Mouse (Mus musculus) stomach, embryonic 15.5 days (tissue): ENCODE measurements around the gene Olfr1423. TPM values are rescaled to one million over a fixed set of nuclear protein-coding genes. Genes with fewer than 3 reads are reported as not detected.
A peak's percentile ranks its signal among the peaks of the same experiment; 100 is the strongest.

Experiments
- ATAC-seq: fragments of 200-750 bp; cut with Nextera tagmentation; 2 replicates; pipeline ENCODE4 v1.8.0; 2017; ENCODE audit warnings: low read depth, moderate number of reproducible peaks, moderate TSS enrichment; ENCODE audit not compliant: insufficient read depth, low FRiP score
- H3K27ac ChIP-seq: fragments of 300-500 bp; sonication (generic); 2 replicates; pipeline ENCODE4 v1.5.1; 2015; ENCODE audit warnings: mild to moderate bottlenecking, inconsistent platforms
- H3K27me3 ChIP-seq: fragments of 300-500 bp; sonication (generic); replicated peaks from 2 replicates; pipeline ENCODE4 v1.6.1; 2015; ENCODE audit warnings: inconsistent platforms
- H3K36me3 ChIP-seq: fragments of 300-500 bp; sonication (generic); 2 replicates; pipeline ENCODE4 v1.6.1; 2015; ENCODE audit warnings: inconsistent platforms
- H3K4me1 ChIP-seq: fragments of 300-500 bp; sonication (generic); 2 replicates; pipeline ENCODE4 v1.6.1; 2015; ENCODE audit warnings: inconsistent platforms
- H3K4me2 ChIP-seq: fragments of 300-500 bp; sonication (generic); 2 replicates; pipeline ENCODE4 v1.6.1; 2015; ENCODE audit warnings: mild to moderate bottlenecking, inconsistent platforms
- H3K4me3 ChIP-seq: fragments of 300-500 bp; sonication (generic); replicated peaks from 2 replicates; pipeline ENCODE4 v1.5.1; 2015; ENCODE audit warnings: inconsistent platforms
- H3K9ac ChIP-seq: fragments of 300-500 bp; sonication (generic); 2 replicates; pipeline ENCODE4 v1.6.1; 2015; ENCODE audit warnings: inconsistent platforms
- H3K9me3 ChIP-seq: fragments of 300-500 bp; sonication (generic); 2 replicates; pipeline ENCODE4 v1.6.1; 2016; ENCODE audit warnings: inconsistent platforms
- WGBS: fragments of 180-500 bp; shearing (Covaris S2); methylation state at CpG from one replicate; pipeline ENCODE4 v1.1.7; 2015; 5-methylcytosine and 5-hydroxymethylcytosine counted together
- polyA plus RNA-seq: library from polyadenylated mRNA; unstranded; fragments of >200 nt; fragmentation: Nextera tagmentation; extraction: Ambion mirVana; gene quantifications from 2 replicates; pipeline ENCODE4 v1.2.1, GENCODE M21; 2015

The Olfr1423 gene
- polyA plus RNA-seq, 1 experiment from 2014 or later: not detected

- no peaks in the 10 kb centered on the region for H3K36me3 ChIP-seq
- peak overlapping the region; percentile 75 for H3K4me2 ChIP-seq
- H3K4me1 ChIP-seq: peaks cover 6% of the 10 kb centered on the region; the same call in 1 of the 2 replicates
- no peaks in the 10 kb centered on the region for H3K9me3 ChIP-seq
- no peak overlapping the region; the same call in 1 of the 2 replicates for H3K9ac ChIP-seq
- peak overlapping the region; percentile 69 for H3K4me3 ChIP-seq
- H3K27ac ChIP-seq: no peak overlapping the region
- WGBS: under 1% methylated on average over 10 of the region's 10 CpGs
- no peaks in the 10 kb centered on the region for H3K27me3 ChIP-seq
- ATAC-seq: no peak
Measured at GRCm38 (mm10) chr19:12012615-12013014, 28.5 kb downstream of the Olfr1423 start.

- WGBS: under 1% methylated on average over 49 of the region's 49 CpGs
- H3K27ac ChIP-seq: peak overlapping the region; percentile 91
- H3K4me3 ChIP-seq: peak overlapping the region; percentile 69
- no peaks in the 10 kb centered on the region for H3K9me3 ChIP-seq
- peak overlapping the region; percentile 75 for H3K4me2 ChIP-seq
- H3K27me3 ChIP-seq: no peaks in the 10 kb centered on the region
- H3K36me3 ChIP-seq: no peaks in the 10 kb centered on the region
- H3K9ac ChIP-seq: 0 out of 2 replicates have a peak overlapping the region, but pooled peaks have one; percentile 26
- ATAC-seq: peak; percentile 80
- H3K4me1 ChIP-seq: peaks cover 6% of the 10 kb centered on the region; the same call in 1 of the 2 replicates
Measured at GRCm38 (mm10) chr19:12011560-12012556, 29.3 kb downstream of the Olfr1423 start.

- Histone ChIP-seq H3K4me2 (peak overlapping the region; percentile 75), H3K9me3 (no peaks in the 10 kb centered on the region), H3K27me3 (no peaks in the 10 kb centered on the region), H3K4me1 (peaks cover 9% of the 10 kb centered on the region; the same call in 1 of the 2 replicates), H3K27ac (peak overlapping the region; percentile 91), H3K4me3 (peak overlapping the region; percentile 69), H3K9ac (peak overlapping the region; percentile 63; the same call in 1 of the 2 replicates), H3K36me3 (no peaks in the 10 kb centered on the region)
- WGBS: under 1% methylated on average over 26 of the region's 26 CpGs
- peak; percentile 44 for ATAC-seq
Measured at GRCm38 (mm10) chr19:12010916-12011559, 30.1 kb downstream of the Olfr1423 start.

- under 1% methylated on average over 24 of the region's 24 CpGs for WGBS
- peaks cover 9% of the 10 kb centered on the region; the same call in 1 of the 2 replicates for H3K4me1 ChIP-seq
- H3K27me3 ChIP-seq: no peaks in the 10 kb centered on the region
- ATAC-seq: peak; percentile 16; the same call in 1 of the 2 replicates
- H3K4me3 ChIP-seq: peak overlapping the region; percentile 69
- H3K9ac ChIP-seq: peak overlapping the region; percentile 63
- no peaks in the 10 kb centered on the region for H3K36me3 ChIP-seq
- H3K27ac ChIP-seq: peak overlapping the region; percentile 91
- peak overlapping the region; percentile 75 for H3K4me2 ChIP-seq
- no peaks in the 10 kb centered on the region for H3K9me3 ChIP-seq
Measured at GRCm38 (mm10) chr19:12010281-12010771, 30.8 kb downstream of the Olfr1423 start.

GRCm38 (mm10) chr19:12009501-12010280 is 31.4 kb downstream of the Olfr1423 start:
- no peaks in the 10 kb centered on the region for H3K36me3 ChIP-seq
- ATAC-seq: peak; percentile 21
- no peaks in the 10 kb centered on the region for H3K27me3 ChIP-seq
- peak overlapping the region; percentile 75 for H3K4me2 ChIP-seq
- peak overlapping the region; percentile 69 for H3K4me3 ChIP-seq
- H3K9me3 ChIP-seq: no peaks in the 10 kb centered on the region
- peak overlapping the region; percentile 91 for H3K27ac ChIP-seq
- WGBS: 1% methylated on average over 24 of the region's 24 CpGs
- peaks cover 11% of the 10 kb centered on the region; the same call in 1 of the 2 replicates for H3K4me1 ChIP-seq
- H3K9ac ChIP-seq: peak overlapping the region; percentile 63; the same call in 1 of the 2 replicates

- Histone ChIP-seq H3K4me1 (peaks cover 14% of the 10 kb centered on the region; the same call in 1 of the 2 replicates), H3K4me3 (no peak overlapping the region), H3K9ac (no peak overlapping the region), H3K27ac (0 out of 2 replicates have a peak overlapping the region, but pooled peaks have one; percentile 1), H3K4me2 (peak overlapping the region; percentile 6), H3K9me3 (no peaks in the 10 kb centered on the region), H3K36me3 (no peaks in the 10 kb centered on the region), H3K27me3 (no peaks in the 10 kb centered on the region)
- 29% methylated on average over 17 of the region's 17 CpGs for WGBS
- no peak for ATAC-seq
Measured at GRCm38 (mm10) chr19:12008410-12009380, 32.4 kb downstream of the Olfr1423 start.

- no peaks in the 10 kb centered on the region for H3K36me3 ChIP-seq
- ATAC-seq: no peak
- no peaks in the 10 kb centered on the region for H3K27me3 ChIP-seq
- H3K4me3 ChIP-seq: peak overlapping the region; percentile 70
- H3K9ac ChIP-seq: no peak overlapping the region
- H3K4me1 ChIP-seq: peaks cover 14% of the 10 kb centered on the region; the same call in 1 of the 2 replicates
- H3K4me2 ChIP-seq: peak overlapping the region; percentile 68
- H3K9me3 ChIP-seq: no peaks in the 10 kb centered on the region
- 14% methylated on average over 17 of the region's 17 CpGs for WGBS
- no peak overlapping the region for H3K27ac ChIP-seq
Measured at GRCm38 (mm10) chr19:12007105-12007931, 33.8 kb downstream of the Olfr1423 start.

- Histone ChIP-seq H3K9ac (peak overlapping the region; percentile 16; the same call in 1 of the 2 replicates), H3K4me3 (peak overlapping the region; percentile 70), H3K4me1 (peaks cover 14% of the 10 kb centered on the region; the same call in 1 of the 2 replicates), H3K36me3 (no peaks in the 10 kb centered on the region), H3K27ac (peak overlapping the region; percentile 86; the same call in 1 of the 2 replicates), H3K27me3 (no peaks in the 10 kb centered on the region), H3K4me2 (peak overlapping the region; percentile 68), H3K9me3 (no peaks in the 10 kb centered on the region)
- ATAC-seq: no peak
- WGBS: 2% methylated on average over 17 of the region's 17 CpGs
Measured at GRCm38 (mm10) chr19:12006361-12006947, 34.7 kb downstream of the Olfr1423 start.
